Mouse (Mus musculus): ENCODE measurements around the gene Fbxl17. TPM values are rescaled to one million over a fixed set of nuclear protein-coding genes. Genes with fewer than 3 reads are reported as not detected.

The Fbxl17 gene
- polyA plus RNA-seq, 1 experiment from 2014 or later, result 3.0 TPM

DNA sequence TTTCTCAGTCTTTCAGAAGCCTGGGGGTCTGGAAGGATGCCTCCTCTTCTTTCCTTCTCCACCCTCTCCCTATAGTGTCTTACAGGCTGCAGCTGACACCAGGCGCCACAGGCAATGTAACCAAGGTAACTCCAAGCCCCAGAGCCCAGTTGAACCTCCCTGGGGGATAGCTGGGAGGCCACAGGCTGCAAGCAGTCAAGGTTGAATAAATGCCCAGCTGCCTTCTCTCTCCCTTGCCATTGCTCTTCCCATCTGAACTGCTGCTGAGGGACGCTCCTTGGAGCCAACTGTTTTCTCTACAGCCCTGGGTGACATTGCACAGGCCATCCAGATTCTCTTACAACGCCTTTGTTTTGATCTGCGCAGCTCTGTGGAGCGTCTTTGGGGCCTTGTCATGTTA, 491.5 kb downstream of the Fbxl17 start:
- Histone ChIP-seq H3K9me3 (ENCODE audit: control insufficient read depth, low read length) (no peaks in the 10 kb centered on the region), H3K27ac (ENCODE audit: low read depth, low read length) (no peak overlapping the region), H3K4me1 (replicated peaks; ENCODE audit: control insufficient read depth, insufficient read depth, low read length) (no peaks in the 10 kb centered on the region; the same call in 1 of the 2 replicates), H3K27me3 (replicated peaks; ENCODE audit: control insufficient read depth, insufficient read depth, low read length) (no peaks in the 10 kb centered on the region), H3K36me3 (ENCODE audit: control insufficient read depth, insufficient read depth, low read length) (no peaks in the 10 kb centered on the region), H3K4me3 (ENCODE audit: low read depth, low read length) (no peak overlapping the region), H3K9ac (ENCODE audit: low read depth, low read length) (no peak overlapping the region), H3K4me2 (no peak overlapping the region)
- DNase-seq (ENCODE audit: low spot score) (no peak), ATAC-seq (replicated peaks; ENCODE audit: low FRiP score) (no peak)
- 63% methylated on average over 5 of the region's 5 CpGs for WGBS

DNA sequence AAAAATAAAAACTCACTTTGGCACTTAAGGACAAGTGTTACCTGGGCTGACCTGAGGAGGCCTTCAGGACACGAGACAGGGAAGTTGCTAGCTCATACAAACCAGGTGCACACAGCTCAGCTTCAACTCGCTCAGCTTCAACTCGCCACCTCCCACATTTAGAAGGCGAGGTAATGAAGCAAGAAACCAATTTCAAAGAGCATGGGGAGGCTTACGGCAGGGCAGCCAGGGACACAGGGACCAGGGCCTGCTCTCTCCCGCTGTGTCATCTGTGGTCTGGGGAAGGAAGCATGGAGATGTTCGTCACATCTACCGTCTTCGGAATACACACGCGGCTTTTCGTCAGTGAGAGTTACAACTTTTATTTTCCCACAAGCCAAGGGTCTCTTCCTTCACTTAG, 491.9 kb downstream of the Fbxl17 start:
- no peak for DNase-seq (ENCODE audit: low spot score)
- H3K4me1 ChIP-seq (replicated peaks; ENCODE audit: control insufficient read depth, insufficient read depth, low read length), result no peaks in the 10 kb centered on the region; the same call in 1 of the 2 replicates
- 83% methylated on average over 12 of the region's 12 CpGs for WGBS
- no peak overlapping the region for H3K27ac ChIP-seq (ENCODE audit: low read depth, low read length)
- H3K9me3 ChIP-seq (ENCODE audit: control insufficient read depth, low read length), result no peaks in the 10 kb centered on the region
- H3K4me2 ChIP-seq, result no peak overlapping the region
- H3K4me3 ChIP-seq (ENCODE audit: low read depth, low read length), result no peak overlapping the region
- H3K9ac ChIP-seq (ENCODE audit: low read depth, low read length), result no peak overlapping the region
- H3K27me3 ChIP-seq (replicated peaks; ENCODE audit: control insufficient read depth, insufficient read depth, low read length), result no peaks in the 10 kb centered on the region
- ATAC-seq (replicated peaks; ENCODE audit: low FRiP score), result no peak
- H3K36me3 ChIP-seq (ENCODE audit: control insufficient read depth, insufficient read depth, low read length), result no peaks in the 10 kb centered on the region

Small RNA genes within 50 kb of the gene (microRNA-seq; reads per million reads assigned to microRNA genes)
- gene Gm24813 (ENCODE audit: borderline number of aligned reads), result not detected
